Mouse (Mus musculus) right cerebral cortex, adult 18-20 months (tissue): ENCODE data around the gene Dhrs7b.
"Not testable (repeated sequence)": the region's sequence is repeated elsewhere in the genome, so short reads cannot be mapped to it uniquely, and the experiment has no call there.

ENCODE experiments used
- DNase-seq: peaks from one replicate; pipeline ENCODE4 v3.0.0; 2022; ENCODE audit warnings: mixed read lengths

The Dhrs7b gene

GRCm38 (mm10) chr11:60843412-60843811 is 13.0 kb downstream of the Dhrs7b start:
- DNase-seq = no peak

DNA sequence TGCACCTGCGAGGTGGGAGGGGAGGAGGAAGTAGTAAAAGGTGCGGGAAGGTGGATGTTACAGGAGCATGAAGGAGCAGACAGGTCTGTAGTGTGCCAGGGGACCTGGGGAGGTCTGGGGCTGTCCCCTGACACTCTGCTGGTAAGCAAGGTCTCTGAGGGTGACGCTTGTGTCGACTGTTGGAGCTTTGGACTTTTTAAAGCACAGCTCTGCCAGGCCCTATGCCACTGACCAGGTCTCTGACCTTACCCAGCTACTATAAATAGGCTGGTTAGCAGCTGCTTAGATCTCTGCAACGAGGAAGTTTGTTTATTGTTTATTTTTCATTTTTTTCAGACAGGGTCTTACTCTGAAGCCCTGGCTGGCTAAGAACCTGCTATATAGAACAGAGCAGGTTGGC is 15.0 kb downstream of the Dhrs7b start:
- no peak for DNase-seq

GRCm38 (mm10) chr11:60856587-60856986 is 26.2 kb downstream of the Dhrs7b start:
- DNase-seq = peak; percentile 37

DNA sequence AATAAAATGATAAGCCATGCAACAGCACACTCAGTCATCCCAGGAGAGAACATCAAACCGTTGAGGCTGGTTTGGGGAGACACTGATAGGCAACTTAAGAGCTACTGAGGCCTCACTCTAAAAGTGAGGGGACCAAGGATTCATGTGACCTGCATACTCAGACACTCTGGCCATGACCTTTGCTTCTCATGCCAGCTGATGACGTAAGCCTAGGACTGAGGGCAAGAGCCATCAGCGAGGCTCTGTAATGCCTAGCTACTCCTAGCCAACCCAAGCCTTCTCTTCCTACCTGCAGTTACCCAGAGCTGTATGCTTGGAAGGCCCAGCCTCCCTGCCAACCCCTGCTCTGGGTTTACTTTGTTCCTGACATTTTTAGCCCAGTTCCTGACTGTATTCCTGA is 31.6 kb downstream of the Dhrs7b start:
- DNase-seq = no peak

DNA sequence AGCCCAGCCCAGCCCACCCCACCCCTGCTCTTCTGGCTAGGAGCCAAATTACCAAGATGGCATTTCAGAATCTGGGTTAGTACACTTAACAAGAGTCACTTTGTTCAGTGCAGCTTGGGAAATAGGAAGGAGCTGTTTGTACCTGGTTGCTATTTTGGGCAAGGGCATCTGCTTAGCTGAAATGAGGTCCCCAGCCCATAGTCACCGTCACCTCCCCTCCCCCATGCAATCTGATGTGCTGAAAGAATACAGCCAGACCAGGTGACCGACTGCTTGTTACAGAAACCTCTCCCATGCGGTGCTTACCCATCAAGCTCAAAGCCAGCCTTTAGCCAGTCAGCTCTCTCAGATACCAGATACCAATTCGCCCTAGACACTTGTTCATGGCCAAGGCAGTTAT is 32.8 kb downstream of the Dhrs7b start:
- no peak for DNase-seq

DNA sequence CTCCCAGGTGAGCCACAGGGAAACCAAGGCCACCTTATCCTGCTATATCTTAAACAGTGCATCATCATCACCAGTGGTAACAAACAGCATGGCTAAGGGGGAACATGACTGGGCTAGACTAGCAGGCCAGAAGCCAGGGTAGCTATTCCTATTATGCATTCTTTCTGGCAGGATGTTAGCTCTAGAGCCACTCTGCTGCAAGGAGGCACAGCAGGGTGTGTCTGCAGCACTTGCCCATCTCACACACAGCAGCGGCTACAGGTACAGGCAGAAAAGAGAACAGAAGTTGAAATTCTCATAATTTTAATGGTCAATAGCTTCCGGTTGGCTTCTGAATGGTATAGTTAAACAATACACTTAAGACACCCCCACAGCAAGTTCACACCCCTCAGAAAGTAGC is 33.7 kb downstream of the Dhrs7b start:
- no peak for DNase-seq

DNA sequence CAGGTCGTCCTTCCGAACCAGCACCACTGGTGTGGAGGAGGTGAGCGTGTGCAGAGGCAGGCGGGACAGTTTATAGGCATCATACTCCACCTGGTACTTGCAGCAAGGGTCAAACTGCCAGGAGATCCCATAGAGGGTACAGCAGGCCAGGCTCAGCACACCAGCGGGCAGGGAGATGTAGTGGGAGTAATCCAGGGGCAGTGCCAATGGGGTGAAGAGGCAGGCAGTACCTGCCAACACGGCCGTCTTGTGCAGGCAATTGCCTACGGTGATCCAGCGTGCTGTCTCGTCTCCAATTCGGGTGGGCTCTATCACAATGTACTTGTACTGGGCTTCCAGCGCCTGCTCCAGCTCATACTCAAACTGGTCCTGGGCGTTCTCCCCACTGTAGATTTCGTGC is 34.5 kb downstream of the Dhrs7b start:
- DNase-seq = no peak

GRCm38 (mm10) chr11:60866021-60866420 is 35.6 kb downstream of the Dhrs7b start:
- no peak for DNase-seq

DNA sequence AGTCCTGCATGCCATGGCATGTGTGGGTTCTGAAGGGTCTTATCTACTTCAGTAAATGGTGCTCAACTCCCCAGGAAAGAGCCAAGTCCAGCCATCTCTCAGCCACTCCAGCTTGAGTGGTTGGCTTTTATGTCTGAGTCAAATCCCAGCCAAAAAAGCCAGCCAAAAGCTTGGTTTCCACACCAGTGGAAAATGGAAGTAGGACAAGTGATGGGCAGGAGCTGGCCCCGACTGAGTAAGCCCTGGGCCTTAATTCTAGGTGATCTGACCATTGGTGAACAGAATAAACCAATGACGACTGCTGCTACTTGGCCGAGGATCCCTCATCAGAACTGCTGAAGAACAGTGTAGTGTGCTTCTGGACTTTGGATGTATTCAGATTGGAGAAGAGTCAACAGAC is 37.0 kb downstream of the Dhrs7b start:
- DNase-seq = no peak

DNA sequence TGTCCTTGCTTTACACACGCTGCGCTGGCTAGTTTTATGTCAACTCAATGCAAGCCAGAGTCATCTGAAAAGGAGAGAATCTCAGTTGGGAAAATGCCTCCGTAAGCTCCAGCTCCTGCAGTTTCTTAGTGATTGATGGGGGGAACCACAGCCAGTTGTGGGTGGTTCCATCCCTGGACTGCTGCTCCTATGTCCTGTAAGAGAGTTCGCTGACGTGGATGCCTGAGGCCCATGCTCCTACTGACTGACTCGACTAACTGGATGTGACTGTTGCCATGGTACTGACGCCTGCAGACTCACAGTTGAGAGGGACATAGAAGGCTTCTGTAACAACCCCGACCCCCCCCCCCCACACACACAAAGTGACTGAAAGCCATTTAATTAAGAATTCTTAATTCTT is 37.5 kb downstream of the Dhrs7b start:
- no peak for DNase-seq

DNA sequence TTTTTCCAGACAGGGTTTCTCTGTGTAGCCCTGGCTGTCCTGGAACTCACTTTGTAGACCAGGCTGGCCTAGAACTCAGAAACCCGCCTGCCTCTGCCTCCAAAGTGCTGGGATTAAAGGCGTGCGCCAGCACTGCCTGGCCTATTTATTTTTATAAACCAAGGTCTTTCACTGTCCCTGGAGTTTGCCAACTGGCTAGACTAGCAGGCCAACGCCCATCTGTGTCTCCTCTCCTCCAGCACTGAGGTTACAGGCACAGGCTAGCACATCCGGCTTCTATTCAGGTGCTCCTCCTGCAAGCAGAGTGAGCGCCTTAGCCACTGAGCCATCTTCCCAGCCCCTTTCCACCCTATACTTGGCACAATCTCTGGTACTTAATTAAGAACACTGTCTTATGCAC is 39.0 kb downstream of the Dhrs7b start:
- DNase-seq = not testable (repeated sequence)

GRCm38 (mm10) chr11:60871409-60871808 is 41.0 kb downstream of the Dhrs7b start:
- DNase-seq = no peak

GRCm38 (mm10) chr11:60873101-60873500 is 42.7 kb downstream of the Dhrs7b start:
- DNase-seq = no peak

GRCm38 (mm10) chr11:60878056-60878612 is 47.7 kb downstream of the Dhrs7b start:
- DNase-seq = no peak

DNA sequence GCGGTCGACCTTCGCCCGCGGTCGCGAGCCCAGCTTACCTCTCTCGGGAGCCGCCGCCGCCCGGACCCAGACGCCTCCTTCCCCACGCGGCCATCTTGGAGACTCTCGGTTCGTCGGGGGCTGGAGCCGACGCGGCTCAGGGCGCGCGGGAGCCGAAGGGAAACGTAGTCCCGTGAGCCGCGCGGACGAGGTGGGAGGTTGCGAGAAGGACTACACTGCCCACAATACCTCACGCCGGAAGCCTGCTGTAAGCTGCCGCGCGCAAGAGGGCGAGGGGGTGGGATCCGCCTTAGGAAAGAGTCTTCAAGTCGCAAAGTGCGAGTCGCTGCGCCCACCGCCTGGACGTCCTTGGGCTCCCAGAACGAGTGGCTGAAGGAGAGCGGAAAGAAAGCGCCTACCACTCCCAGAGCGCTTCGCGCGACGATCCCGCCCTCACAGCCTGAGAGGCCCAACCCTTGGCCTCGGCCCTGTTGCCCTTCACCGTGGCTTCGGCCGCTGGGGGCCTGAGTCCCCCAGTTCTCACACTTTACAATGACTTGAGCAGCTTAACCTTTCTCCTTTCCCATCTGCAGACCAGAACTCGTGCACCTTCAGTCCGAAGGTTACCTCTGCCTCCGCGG is 48.4 kb downstream of the Dhrs7b start, which contains the start of gene Tmem11:
Tmem11 (minus strand) TSS at position 598 of the 620 bp plus-strand sequence.
- peak; percentile 98 for DNase-seq

GRCm38 (mm10) chr11:60879423-60879822 is 49.0 kb downstream of the Dhrs7b start:
- DNase-seq = peak; percentile 37

DNA sequence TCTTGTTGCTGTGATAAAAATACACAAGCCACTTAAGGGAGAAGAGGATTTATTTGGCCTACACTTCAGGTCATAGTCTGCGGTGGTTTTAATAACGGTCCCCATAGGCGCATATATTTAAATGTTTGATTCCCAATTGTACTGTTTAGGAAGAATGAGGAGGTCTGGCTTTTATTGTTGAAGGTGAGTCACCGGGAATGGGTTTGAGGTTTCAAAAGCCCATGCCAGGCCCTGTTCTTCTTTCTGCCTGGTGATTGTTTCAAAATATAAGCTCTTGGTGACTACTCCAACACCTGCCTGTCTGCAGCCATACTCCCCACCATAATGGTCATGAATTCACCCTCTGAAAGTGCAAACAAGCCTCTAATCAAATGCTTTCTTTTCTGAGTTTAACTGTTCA is 50.1 kb downstream of the Dhrs7b start:
- no peak for DNase-seq

DNA sequence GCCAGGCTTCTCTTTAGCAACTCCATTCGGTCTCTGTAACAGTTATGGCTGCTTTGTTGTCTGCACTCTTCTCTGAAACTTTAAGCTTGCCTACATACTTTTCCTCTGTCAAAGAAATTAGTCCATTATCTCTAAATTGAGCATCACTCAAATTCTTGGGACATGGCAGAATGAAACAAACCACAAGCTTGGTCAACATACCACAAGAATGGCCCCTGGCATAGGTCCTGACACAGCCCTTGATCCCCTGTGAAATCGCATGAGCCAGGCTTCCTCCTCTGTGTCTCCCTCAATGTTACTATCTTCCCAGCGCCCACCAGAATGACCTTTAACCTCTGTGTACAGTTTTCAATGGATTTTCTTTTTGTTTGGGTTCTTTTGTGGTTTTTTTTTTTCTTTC is 52.0 kb downstream of the Dhrs7b start:
- no peak for DNase-seq

GRCm38 (mm10) chr11:60886986-60887385 is 56.6 kb downstream of the Dhrs7b start:
- not testable (repeated sequence) for DNase-seq

GRCm38 (mm10) chr11:60889861-60890260 is 59.4 kb downstream of the Dhrs7b start:
- DNase-seq = no peak

GRCm38 (mm10) chr11:60890286-60890685 is 59.9 kb downstream of the Dhrs7b start:
- no peak for DNase-seq

GRCm38 (mm10) chr11:60890744-60891143 is 60.3 kb downstream of the Dhrs7b start:
- DNase-seq = no peak

DNA sequence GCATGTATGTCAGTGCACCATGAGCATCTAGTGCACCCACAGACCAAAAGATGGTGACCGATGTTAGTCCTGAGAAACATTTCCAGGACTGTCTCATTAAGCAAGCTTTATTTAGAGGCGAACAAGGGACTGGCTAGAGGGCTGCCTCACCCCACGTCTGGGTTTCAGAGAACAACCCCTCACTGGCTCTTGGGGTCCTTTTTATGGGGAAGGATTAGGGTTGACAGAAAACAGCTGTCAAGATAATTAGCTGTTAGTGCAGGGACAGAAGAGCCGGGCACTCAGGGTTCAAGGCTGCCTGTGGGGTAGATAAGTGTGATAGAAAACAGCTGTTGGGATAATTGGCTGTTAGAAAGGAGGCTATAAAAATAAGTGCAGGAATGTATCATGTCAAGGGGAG is 65.5 kb downstream of the Dhrs7b start:
- no peak for DNase-seq

DNA sequence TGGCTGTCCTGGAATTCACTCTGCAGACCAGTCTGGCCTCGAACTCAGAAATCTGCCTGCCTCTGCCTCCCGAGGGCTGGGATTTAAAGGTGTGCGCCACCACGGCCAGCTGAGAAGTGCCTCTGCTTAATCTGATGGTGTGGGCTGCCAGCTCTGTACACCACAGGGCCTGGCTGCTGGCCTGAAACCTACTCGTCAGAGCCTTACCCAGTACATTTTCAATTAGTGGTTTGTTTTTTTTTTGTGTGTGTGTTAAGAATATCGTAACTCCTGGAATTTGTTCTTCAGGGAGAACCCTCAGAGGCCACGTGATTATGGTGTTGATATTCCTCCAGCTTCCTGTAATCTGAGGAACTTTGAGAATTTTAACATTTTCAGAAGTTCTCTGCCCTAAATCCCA is 71.6 kb downstream of the Dhrs7b start:
- DNase-seq = no peak

- no peak for DNase-seq
Measured at GRCm38 (mm10) chr11:60902486-60902885, 72.1 kb downstream of the Dhrs7b start.
